Mouse (Mus musculus): ENCODE data around the gene Mylk4. TPM values are rescaled to one million over a fixed set of nuclear protein-coding genes. Genes with fewer than 3 reads are reported as not detected.

The Mylk4 gene
- polyA plus RNA-seq, 1 experiment from 2014 or later = not detected

DNA sequence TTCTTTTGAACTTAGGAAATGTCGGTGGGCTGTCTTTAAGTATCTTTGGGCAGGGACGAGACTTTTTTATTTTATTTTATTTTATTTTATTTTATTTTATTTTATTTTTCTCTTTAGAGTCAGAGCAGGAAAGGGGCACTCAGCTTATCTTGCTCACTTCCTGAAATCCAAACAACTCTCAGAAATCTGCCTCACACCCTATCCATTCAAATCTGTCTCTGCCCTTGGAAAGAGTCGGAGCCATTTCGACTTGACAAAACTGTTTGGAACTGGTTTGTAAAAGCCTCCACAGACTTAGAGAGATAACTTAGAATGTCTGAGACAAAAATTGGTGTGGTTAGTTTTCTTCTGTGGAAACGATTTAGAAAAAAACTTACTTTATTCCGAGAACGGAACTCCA lies 113.0 kb downstream of the Mylk4 start:
- no peaks in the 10 kb centered on the region for H3K27me3 ChIP-seq (replicated peaks; ENCODE audit: control insufficient read depth, insufficient read depth, low read length)
- no peak for TF ChIP-seq CTCF (IDR thresholded peaks at IDR 0.05; ENCODE audit: low read depth)
- H3K9ac ChIP-seq (ENCODE audit: low read depth, low read length) = no peak overlapping the region
- H3K9me3 ChIP-seq (ENCODE audit: control insufficient read depth) = no peaks in the 10 kb centered on the region
- H3K36me3 ChIP-seq (ENCODE audit: control insufficient read depth, insufficient read depth) = no peaks in the 10 kb centered on the region
- H3K4me1 ChIP-seq (replicated peaks; ENCODE audit: control insufficient read depth, insufficient read depth, low read length) = no peaks in the 10 kb centered on the region
- WGBS = 60% methylated on average over 7 of the region's 7 CpGs
- no peak for ATAC-seq
- H3K27ac ChIP-seq (ENCODE audit: low read depth, low read length) = no peak overlapping the region
- no peak overlapping the region for H3K4me3 ChIP-seq (ENCODE audit: low read depth, low read length)
- no peak overlapping the region for H3K4me2 ChIP-seq (replicated peaks; ENCODE audit: low read depth)

DNA sequence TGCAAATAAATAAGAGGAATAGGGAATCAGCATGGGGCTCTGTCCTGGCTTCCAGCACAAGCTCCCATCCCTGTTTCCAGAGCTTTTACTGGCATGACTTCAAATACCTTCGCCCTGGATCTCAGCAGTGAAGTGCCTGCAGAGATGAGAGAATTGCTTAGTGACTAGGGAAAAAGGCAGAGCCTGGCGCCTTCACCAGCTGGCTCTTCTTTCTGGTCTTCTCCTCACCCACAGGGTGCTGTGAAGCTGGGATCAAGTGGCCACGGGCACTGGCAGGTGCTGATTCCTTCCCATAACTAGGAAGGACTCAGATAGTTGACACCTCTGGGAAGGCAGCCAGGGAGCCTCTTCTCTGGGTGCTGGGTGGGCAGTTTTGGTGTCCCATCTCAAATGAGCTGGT lies 115.5 kb downstream of the Mylk4 start:
- ATAC-seq = no peak
- no peaks in the 10 kb centered on the region for H3K27me3 ChIP-seq (replicated peaks; ENCODE audit: control insufficient read depth, insufficient read depth, low read length)
- no peak overlapping the region for H3K4me2 ChIP-seq (replicated peaks; ENCODE audit: low read depth)
- H3K4me3 ChIP-seq (ENCODE audit: low read depth, low read length) = no peak overlapping the region
- no peaks in the 10 kb centered on the region for H3K9me3 ChIP-seq (ENCODE audit: control insufficient read depth)
- WGBS = 71% methylated on average over 3 of the region's 3 CpGs
- H3K9ac ChIP-seq (ENCODE audit: low read depth, low read length) = no peak overlapping the region
- H3K4me1 ChIP-seq (replicated peaks; ENCODE audit: control insufficient read depth, insufficient read depth, low read length) = no peaks in the 10 kb centered on the region
- no peak for TF ChIP-seq CTCF (IDR thresholded peaks at IDR 0.05; ENCODE audit: low read depth)
- no peak overlapping the region for H3K27ac ChIP-seq (ENCODE audit: low read depth, low read length)
- no peaks in the 10 kb centered on the region for H3K36me3 ChIP-seq (ENCODE audit: control insufficient read depth, insufficient read depth)

DNA sequence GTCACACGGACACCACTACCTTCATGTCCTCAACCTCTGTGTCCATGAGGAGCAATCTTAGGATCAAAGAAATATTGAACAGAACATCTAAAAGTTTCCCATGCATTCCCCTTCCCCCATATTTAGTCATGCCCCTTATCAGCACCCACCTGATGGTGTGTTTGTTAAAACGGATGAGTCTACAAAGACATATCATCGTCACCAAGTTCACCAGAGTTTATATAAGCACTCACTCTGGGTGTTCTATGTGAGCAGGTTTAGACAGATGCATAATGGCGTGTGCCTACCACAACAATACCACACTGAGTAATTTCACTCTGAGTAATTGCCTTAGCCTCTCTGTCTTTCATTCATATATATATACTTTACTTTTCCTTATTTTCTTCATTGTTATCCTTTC lies 116.4 kb downstream of the Mylk4 start:
- Histone ChIP-seq H3K9me3 (ENCODE audit: control insufficient read depth) (no peaks in the 10 kb centered on the region), H3K4me2 (replicated peaks; ENCODE audit: low read depth) (no peak overlapping the region), H3K27me3 (replicated peaks; ENCODE audit: control insufficient read depth, insufficient read depth, low read length) (no peaks in the 10 kb centered on the region), H3K4me1 (replicated peaks; ENCODE audit: control insufficient read depth, insufficient read depth, low read length) (no peaks in the 10 kb centered on the region), H3K27ac (ENCODE audit: low read depth, low read length) (no peak overlapping the region), H3K36me3 (ENCODE audit: control insufficient read depth, insufficient read depth) (no peaks in the 10 kb centered on the region), H3K9ac (ENCODE audit: low read depth, low read length) (no peak overlapping the region), H3K4me3 (ENCODE audit: low read depth, low read length) (no peak overlapping the region)
- TF ChIP-seq CTCF (IDR thresholded peaks at IDR 0.05; ENCODE audit: low read depth) = no peak
- no peak for ATAC-seq
- WGBS = 50% methylated on average over 4 of the region's 4 CpGs

DNA sequence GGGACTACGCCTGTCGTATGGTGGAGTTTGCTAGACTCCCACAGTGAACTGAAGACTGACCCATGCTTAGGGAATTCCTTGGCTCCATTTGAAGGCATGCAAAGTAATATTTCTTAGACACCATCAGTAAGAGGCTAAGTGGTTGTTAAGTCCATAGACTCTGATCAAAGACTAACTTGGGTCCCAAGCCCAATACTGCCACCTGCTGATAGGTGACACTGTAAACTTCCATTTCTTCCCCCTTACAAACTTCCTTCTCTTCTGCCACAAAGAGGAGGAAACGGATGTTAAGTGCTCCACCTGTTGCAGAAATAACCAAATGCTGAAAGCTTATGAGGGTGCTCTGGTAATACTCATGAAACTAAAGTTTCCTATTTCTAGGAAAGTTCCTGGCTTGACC lies 121.7 kb downstream of the Mylk4 start:
- WGBS = 70% methylated on average over 3 of the region's 3 CpGs
- H3K9me3 ChIP-seq (ENCODE audit: control insufficient read depth) = no peaks in the 10 kb centered on the region
- no peak overlapping the region for H3K27ac ChIP-seq (ENCODE audit: low read depth, low read length)
- no peaks in the 10 kb centered on the region for H3K4me1 ChIP-seq (replicated peaks; ENCODE audit: control insufficient read depth, insufficient read depth, low read length)
- no peaks in the 10 kb centered on the region for H3K27me3 ChIP-seq (replicated peaks; ENCODE audit: control insufficient read depth, insufficient read depth, low read length)
- no peak for ATAC-seq
- peak; percentile 68 for TF ChIP-seq CTCF (IDR thresholded peaks at IDR 0.05; ENCODE audit: low read depth)
- no peaks in the 10 kb centered on the region for H3K36me3 ChIP-seq (ENCODE audit: control insufficient read depth, insufficient read depth)
- no peak overlapping the region for H3K4me2 ChIP-seq (replicated peaks; ENCODE audit: low read depth)
- H3K9ac ChIP-seq (ENCODE audit: low read depth, low read length) = no peak overlapping the region
- no peak overlapping the region for H3K4me3 ChIP-seq (ENCODE audit: low read depth, low read length)

DNA sequence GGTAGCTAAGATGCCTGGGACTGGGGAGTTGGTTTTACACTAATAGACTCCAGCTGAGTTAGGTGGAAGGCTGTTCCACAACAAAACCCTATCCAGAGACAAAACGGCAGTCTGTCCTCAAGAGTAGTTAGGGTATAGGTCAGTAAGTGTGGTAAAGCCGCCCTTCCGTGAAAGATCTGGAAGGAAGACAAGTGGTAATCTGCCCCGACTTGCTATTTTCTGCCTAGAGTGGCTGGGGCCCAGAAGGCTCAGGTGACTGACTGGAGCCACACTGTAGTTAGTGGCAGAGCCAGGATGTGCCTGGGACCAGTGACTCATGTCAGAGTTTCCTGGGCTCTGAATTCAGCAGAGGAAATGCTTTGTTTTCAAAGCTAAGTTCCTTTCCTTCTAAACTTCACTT lies 123.5 kb downstream of the Mylk4 start:
- Histone ChIP-seq H3K4me1 (replicated peaks; ENCODE audit: control insufficient read depth, insufficient read depth, low read length) (no peaks in the 10 kb centered on the region), H3K27ac (ENCODE audit: low read depth, low read length) (no peak overlapping the region), H3K27me3 (replicated peaks; ENCODE audit: control insufficient read depth, insufficient read depth, low read length) (no peaks in the 10 kb centered on the region), H3K4me2 (replicated peaks; ENCODE audit: low read depth) (no peak overlapping the region), H3K4me3 (ENCODE audit: low read depth, low read length) (no peak overlapping the region), H3K36me3 (ENCODE audit: control insufficient read depth, insufficient read depth) (no peaks in the 10 kb centered on the region), H3K9me3 (ENCODE audit: control insufficient read depth) (no peaks in the 10 kb centered on the region), H3K9ac (ENCODE audit: low read depth, low read length) (no peak overlapping the region)
- 71% methylated on average over 4 of the region's 4 CpGs for WGBS
- no peak for ATAC-seq
- TF ChIP-seq CTCF (IDR thresholded peaks at IDR 0.05; ENCODE audit: low read depth) = no peak

DNA sequence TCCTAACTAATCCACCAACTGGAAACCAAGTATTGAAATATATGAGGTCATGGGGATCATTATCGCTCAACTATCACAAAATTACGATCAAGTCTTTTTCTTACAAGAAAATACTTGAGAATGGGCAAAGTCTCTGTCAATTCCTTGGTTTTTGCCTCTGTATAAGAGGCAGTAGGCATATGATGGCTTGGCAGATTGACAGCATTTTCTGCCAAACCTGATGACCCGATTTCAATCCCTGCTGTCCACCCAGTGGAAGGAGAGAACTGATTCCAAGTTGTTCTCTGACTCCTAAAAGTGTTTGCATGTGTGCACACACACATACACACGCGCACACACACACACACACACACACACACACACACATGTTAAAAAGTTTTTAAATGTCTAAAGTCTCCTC lies 124.5 kb downstream of the Mylk4 start:
- Histone ChIP-seq H3K4me2 (replicated peaks; ENCODE audit: low read depth) (no peak overlapping the region), H3K4me1 (replicated peaks; ENCODE audit: control insufficient read depth, insufficient read depth, low read length) (no peaks in the 10 kb centered on the region), H3K27ac (ENCODE audit: low read depth, low read length) (no peak overlapping the region), H3K36me3 (ENCODE audit: control insufficient read depth, insufficient read depth) (no peaks in the 10 kb centered on the region), H3K4me3 (ENCODE audit: low read depth, low read length) (no peak overlapping the region), H3K9ac (ENCODE audit: low read depth, low read length) (no peak overlapping the region), H3K9me3 (ENCODE audit: control insufficient read depth) (no peaks in the 10 kb centered on the region), H3K27me3 (replicated peaks; ENCODE audit: control insufficient read depth, insufficient read depth, low read length) (no peaks in the 10 kb centered on the region)
- ATAC-seq = no peak
- WGBS = 88% methylated on average over 5 of the region's 5 CpGs
- no peak for TF ChIP-seq CTCF (IDR thresholded peaks at IDR 0.05; ENCODE audit: low read depth)

DNA sequence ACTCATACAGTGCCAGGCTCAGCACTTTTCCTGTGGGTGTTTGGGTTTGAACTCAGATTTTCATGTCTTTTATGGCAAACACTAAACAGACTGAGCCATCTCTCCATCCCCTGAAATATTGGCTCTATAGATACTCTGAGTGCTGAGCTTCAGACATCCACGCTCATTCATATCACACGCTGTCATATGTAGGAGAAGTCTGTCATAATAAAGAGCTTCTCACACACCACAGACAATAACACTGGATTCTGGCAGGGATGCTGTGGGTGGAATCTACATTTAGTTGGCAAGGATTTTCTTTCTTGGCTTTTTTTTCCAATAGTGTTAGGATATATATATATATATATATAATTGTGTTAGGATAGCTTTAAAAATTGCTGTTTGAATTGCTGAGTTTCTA lies 126.2 kb downstream of the Mylk4 start:
- Histone ChIP-seq H3K27me3 (replicated peaks; ENCODE audit: control insufficient read depth, insufficient read depth, low read length) (no peaks in the 10 kb centered on the region), H3K9me3 (ENCODE audit: control insufficient read depth) (no peaks in the 10 kb centered on the region), H3K36me3 (ENCODE audit: control insufficient read depth, insufficient read depth) (no peaks in the 10 kb centered on the region), H3K27ac (ENCODE audit: low read depth, low read length) (no peak overlapping the region), H3K4me1 (replicated peaks; ENCODE audit: control insufficient read depth, insufficient read depth, low read length) (no peaks in the 10 kb centered on the region), H3K9ac (ENCODE audit: low read depth, low read length) (no peak overlapping the region), H3K4me2 (replicated peaks; ENCODE audit: low read depth) (no peak overlapping the region), H3K4me3 (ENCODE audit: low read depth, low read length) (no peak overlapping the region)
- no peak for ATAC-seq
- 90% methylated on average over 2 of the region's 2 CpGs for WGBS
- no peak for TF ChIP-seq CTCF (IDR thresholded peaks at IDR 0.05; ENCODE audit: low read depth)

Other genes with a start within 250 kb of the Mylk4 start
- 14.5 and 15.6 TPM in 2 replicates for gene Wrnip1, start 18.1 kb upstream of the Mylk4 start, polyA plus RNA-seq (2015; fragmentation: Nextera tagmentation; extraction: Ambion mirVana)
- not detected in 2 replicates for gene D930007J09Rik, start 18.9 kb upstream of the Mylk4 start, polyA plus RNA-seq (2015; fragmentation: Nextera tagmentation; extraction: Ambion mirVana)
- gene Serpinb1a, start 67.2 kb upstream of the Mylk4 start, polyA plus RNA-seq (2015; fragmentation: Nextera tagmentation; extraction: Ambion mirVana) = 598 and 670 TPM in 2 replicates
- gene Serpinb1c, start 114.3 kb upstream of the Mylk4 start, polyA plus RNA-seq (2015; fragmentation: Nextera tagmentation; extraction: Ambion mirVana) = 0.16 TPM in 1 of 2 replicates, not detected in the other
- gene Serpinb6b, start 181.3 kb upstream of the Mylk4 start, polyA plus RNA-seq (2015; fragmentation: Nextera tagmentation; extraction: Ambion mirVana) = 13.0 and 13.8 TPM in 2 replicates
- 9.5 and 10.0 TPM in 2 replicates for gene Serpinb9, start 219.3 kb upstream of the Mylk4 start, polyA plus RNA-seq (2015; fragmentation: Nextera tagmentation; extraction: Ambion mirVana)
- 1.5 and 1.9 TPM in 2 replicates for gene Serpinb9b, start 243.5 kb upstream of the Mylk4 start, polyA plus RNA-seq (2015; fragmentation: Nextera tagmentation; extraction: Ambion mirVana)